Mouse (Mus musculus) limb, embryonic 14.5 days (tissue): ENCODE data around the gene Tuft1. TPM values are rescaled to one million over a fixed set of nuclear protein-coding genes. Genes with fewer than 3 reads are reported as not detected.

ENCODE experiments used
- ATAC-seq: fragments of 200-750 bp; cut with Nextera tagmentation; 2 replicates; pipeline ENCODE4 v1.8.0; 2017; ENCODE audit warnings: low read depth, moderate number of reproducible peaks, moderate TSS enrichment; ENCODE audit not compliant: low FRiP score
- DNase-seq: peaks from one replicate; pipeline ENCODE4 v3.0.0-alpha.2; 2015; ENCODE audit warnings: low spot score
- H3K27ac ChIP-seq: fragments of 300-500 bp; sonication (generic); replicated peaks from 2 replicates; pipeline ENCODE4 v1.5.1; 2014; ENCODE audit warnings: low read depth, mild to moderate bottlenecking, low read length, moderate library complexity, mixed read lengths
- H3K27me3 ChIP-seq: fragments of 300-500 bp; sonication (generic); 2 replicates; pipeline ENCODE4 v1.6.1; 2014; ENCODE audit warnings: low read length, mixed read lengths; ENCODE audit not compliant: control insufficient read depth, insufficient read depth
- H3K36me3 ChIP-seq: fragments of 300-500 bp; sonication (generic); 2 replicates; pipeline ENCODE4 v1.6.1; 2014; ENCODE audit warnings: mild to moderate bottlenecking, low read length, moderate library complexity, mixed read lengths; ENCODE audit not compliant: control insufficient read depth, insufficient read depth
- H3K4me1 ChIP-seq: fragments of 300-500 bp; sonication (generic); 2 replicates; pipeline ENCODE4 v1.6.1; 2014; ENCODE audit warnings: antibody characterized with exemption, low read length, mixed read lengths; ENCODE audit not compliant: control insufficient read depth, insufficient read depth
- H3K4me2 ChIP-seq: fragments of 300-500 bp; sonication (generic); replicated peaks from 2 replicates; pipeline ENCODE4 v1.6.1; 2014; ENCODE audit warnings: low read depth, mild to moderate bottlenecking, low read length, moderate library complexity; ENCODE audit not compliant: severe bottlenecking
- H3K4me3 ChIP-seq: fragments of 300-500 bp; sonication (generic); replicated peaks from 2 replicates; pipeline ENCODE4 v1.5.1; 2014; ENCODE audit warnings: low read length
- H3K9ac ChIP-seq: fragments of 300-500 bp; sonication (generic); 2 replicates; pipeline ENCODE4 v1.6.1; 2014; ENCODE audit warnings: mild to moderate bottlenecking, low read depth, low read length, moderate library complexity; ENCODE audit not compliant: severe bottlenecking
- H3K9me3 ChIP-seq: fragments of 300-500 bp; sonication (generic); 2 replicates; pipeline ENCODE4 v1.6.1; 2016; ENCODE audit warnings: low read length; ENCODE audit not compliant: control insufficient read depth
- POLR2A ChIP-seq: fragments of 200-500 bp; IDR thresholded peaks from 2 replicates; pipeline ENCODE4 v1.8.0; 2012; ENCODE audit warnings: inconsistent platforms, mild to moderate bottlenecking, moderate library complexity, borderline replicate concordance; ENCODE audit not compliant: insufficient read depth, insufficient read length; ENCODE audit errors: extremely low read depth
- WGBS: fragments of 180-500 bp; shearing (Covaris S2); extraction: QIAGEN DNeasy Blood & Tissue Kit; methylation state at CpG from one replicate; pipeline ENCODE4 v1.1.7; 2014; 5-methylcytosine and 5-hydroxymethylcytosine counted together
- polyA plus RNA-seq, 2 experiments: library from polyadenylated mRNA; depleted of rRNA in 1 of 2; stranded (reverse) in 1 of 2; unstranded in 1 of 2; fragments of >200 nt; fragmentation: Nextera tagmentation in 1 of 2; extraction: Ambion mirVana in 1 of 2; gene quantifications; 2 replicates each; pipeline versions ENCODE4 v1.2.1 to v1.2.3; 2012 to 2014

Gene Tuft1
- polyA plus RNA-seq, 2 experiments = 11.9 to 19.1 TPM

DNA sequence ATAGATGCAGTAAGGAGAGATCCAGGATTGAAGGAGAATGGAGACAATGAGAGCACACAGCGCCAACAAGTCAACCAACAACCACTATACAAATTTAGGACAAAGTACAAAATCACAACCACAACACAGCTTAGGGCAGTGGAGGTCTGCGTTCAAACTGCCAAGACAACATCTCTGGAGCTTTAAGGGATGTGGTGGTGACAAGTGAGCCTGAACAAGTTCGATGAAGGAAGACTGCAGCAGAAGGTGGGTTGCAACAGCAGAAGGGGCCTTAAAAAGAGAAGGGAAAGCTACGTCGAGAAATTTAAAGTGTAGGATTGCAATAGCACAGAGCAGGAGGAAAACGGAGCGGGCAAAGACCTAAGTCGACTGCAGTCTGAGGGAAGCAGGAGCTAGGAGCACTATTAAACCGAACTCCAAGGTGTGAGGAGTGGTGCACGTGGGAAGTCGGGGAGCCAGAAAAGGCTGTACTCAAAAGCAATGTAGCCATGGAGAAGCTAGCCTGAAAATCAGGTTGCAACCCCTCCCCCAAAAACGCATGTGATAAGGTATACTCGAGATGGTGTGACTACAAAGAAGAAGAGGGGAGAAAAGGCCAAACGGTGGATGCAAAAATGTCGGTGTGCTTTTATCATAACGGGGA is 77.4 kb downstream of the Tuft1 start:
- no peaks in the 10 kb centered on the region for H3K27me3 ChIP-seq
- H3K27ac ChIP-seq = peak overlapping the region; percentile 85; the same call in 1 of the 2 replicates
- peaks cover 12% of the 10 kb centered on the region for H3K4me1 ChIP-seq
- no peak for ATAC-seq
- no peak for TF ChIP-seq POLR2A
- 1% methylated on average over 16 of the region's 16 CpGs for WGBS
- no peaks in the 10 kb centered on the region for H3K9me3 ChIP-seq
- no peaks in the 10 kb centered on the region for H3K36me3 ChIP-seq
- H3K4me3 ChIP-seq = peak overlapping the region; percentile 89
- peak overlapping the region; percentile 89 for H3K9ac ChIP-seq
- DNase-seq = peak; percentile 26
- H3K4me2 ChIP-seq = peak overlapping the region; percentile 85

DNA sequence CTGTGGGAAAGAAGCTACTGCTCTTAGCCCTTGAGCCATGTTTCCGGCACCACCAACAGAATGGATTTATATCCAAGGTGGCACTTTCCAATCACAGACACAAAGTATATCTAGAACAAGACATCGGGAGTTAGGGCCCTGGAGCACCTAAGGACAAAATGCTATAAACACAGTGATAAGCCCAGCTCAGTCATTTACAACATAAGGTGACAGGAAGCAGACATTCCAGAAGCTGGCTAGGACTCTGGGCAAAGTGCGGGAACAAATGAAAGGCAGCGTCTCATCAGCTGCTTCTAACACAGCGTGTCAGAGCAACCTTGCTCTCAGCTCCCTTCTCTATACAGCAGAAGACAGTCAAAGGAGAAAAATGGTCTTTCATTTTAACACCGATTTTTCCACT is 84.2 kb downstream of the Tuft1 start:
- no peak for DNase-seq

DNA sequence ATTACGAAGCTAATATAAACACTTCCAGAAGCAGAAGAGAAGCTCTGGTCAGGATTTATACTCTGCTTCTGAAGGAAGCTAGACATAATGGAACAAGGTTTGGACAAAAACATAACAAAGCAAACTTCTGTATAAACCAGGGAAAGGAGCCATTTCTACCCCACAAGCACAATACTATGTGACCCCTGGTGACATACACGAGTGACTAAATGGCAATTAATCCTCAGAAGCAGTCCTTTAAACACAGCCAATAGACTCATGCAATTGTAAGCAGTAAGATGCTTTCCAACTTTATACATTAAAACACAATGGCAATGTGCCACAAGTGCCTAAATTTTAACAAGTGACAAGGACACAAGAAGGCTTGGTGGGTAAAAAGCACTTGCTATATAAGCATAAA is 91.4 kb downstream of the Tuft1 start:
- TF ChIP-seq POLR2A = no peak
- DNase-seq (no peak), ATAC-seq (no peak)
- Histone ChIP-seq H3K9ac (no peak overlapping the region), H3K27me3 (no peaks in the 10 kb centered on the region), H3K27ac (no peak overlapping the region), H3K4me3 (no peak overlapping the region), H3K4me1 (peaks cover 13% of the 10 kb centered on the region), H3K4me2 (no peak overlapping the region), H3K9me3 (no peaks in the 10 kb centered on the region), H3K36me3 (no peaks in the 10 kb centered on the region)
- 58% methylated on average over 2 of the region's 2 CpGs for WGBS

More for the DNA sequence above, 84.2 kb downstream of the Tuft1 start:
- Histone ChIP-seq H3K4me1 (peaks cover 7% of the 10 kb centered on the region), H3K9ac (no peak overlapping the region), H3K36me3 (no peaks in the 10 kb centered on the region), H3K9me3 (no peaks in the 10 kb centered on the region), H3K4me3 (no peak overlapping the region), H3K27ac (no peak overlapping the region), H3K4me2 (no peak overlapping the region), H3K27me3 (no peaks in the 10 kb centered on the region)
- 74% methylated on average over 6 of the region's 6 CpGs for WGBS
- ATAC-seq = no peak
- no peak for TF ChIP-seq POLR2A

DNA sequence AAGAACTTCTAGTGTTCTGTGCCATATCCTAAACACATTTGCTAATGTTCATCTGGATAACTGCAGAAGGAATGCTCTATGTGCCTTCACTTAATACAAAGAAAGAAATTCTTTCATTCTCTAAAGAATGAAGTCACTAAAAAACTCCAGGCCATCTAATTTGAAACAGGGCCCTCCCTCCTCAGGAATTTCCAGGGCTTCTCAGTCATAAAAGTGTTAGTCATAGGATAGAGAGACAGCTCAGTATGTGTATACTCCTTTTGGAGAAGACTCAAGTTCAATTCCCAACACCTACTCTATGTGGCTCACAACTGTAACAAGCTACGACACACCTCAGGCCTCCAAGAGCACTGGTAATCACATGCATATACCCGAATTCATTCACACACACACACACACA is 93.1 kb downstream of the Tuft1 start:
- Histone ChIP-seq H3K36me3 (peaks cover 4% of the 10 kb centered on the region; the same call in 1 of the 2 replicates), H3K9ac (no peak overlapping the region), H3K9me3 (no peaks in the 10 kb centered on the region), H3K27me3 (no peaks in the 10 kb centered on the region), H3K4me1 (peaks cover 15% of the 10 kb centered on the region), H3K4me2 (no peak overlapping the region), H3K4me3 (no peak overlapping the region), H3K27ac (0 out of 2 replicates have a peak overlapping the region, but pooled peaks have one; percentile 14)
- 53% methylated on average over 2 of the region's 2 CpGs for WGBS
- DNase-seq (peak; percentile 69), ATAC-seq (peak; percentile 64; the same call in 1 of the 2 replicates)
- no peak for TF ChIP-seq POLR2A

GRCm38 (mm10) chr3:94565127-94565526 is 93.5 kb downstream of the Tuft1 start:
- ATAC-seq = peak; percentile 42; the same call in 1 of the 2 replicates
- no peak for TF ChIP-seq POLR2A
- Histone ChIP-seq H3K9ac (0 out of 2 replicates have a peak overlapping the region, but pooled peaks have one; percentile 8), H3K4me2 (no peak overlapping the region), H3K4me3 (no peak overlapping the region), H3K4me1 (peaks cover 15% of the 10 kb centered on the region), H3K36me3 (peaks cover 5% of the 10 kb centered on the region; the same call in 1 of the 2 replicates), H3K9me3 (no peaks in the 10 kb centered on the region), H3K27ac (0 out of 2 replicates have a peak overlapping the region, but pooled peaks have one; percentile 14), H3K27me3 (no peaks in the 10 kb centered on the region)
- whole genome bisulfite sequencing = 18% methylated on average over 3 of the region's 3 CpGs
- peak; percentile 13 for DNase-seq
